Mouse (Mus musculus) R1 (cell line): ENCODE results near the gene Pik3r5.
A peak's percentile ranks its signal among the peaks of the same experiment; 100 is the strongest.

Experiments
- DNase-seq: peaks from one replicate; pipeline ENCODE4 v3.0.0-alpha.2; 2018; ENCODE audit warnings: low read depth, low spot score

The Pik3r5 gene

GRCm38 (mm10) chr11:68521352-68521751, 89.4 kb downstream of the Pik3r5 start:
- DNase-seq: no peak

- DNase-seq: no peak
These were observed 94.5 kb downstream of the Pik3r5 start for GRCm38 (mm10) chr11:68526441-68526840.

GRCm38 (mm10) chr11:68531066-68531806, 99.3 kb downstream of the Pik3r5 start:
- DNase-seq: peak; percentile 60

GRCm38 (mm10) chr11:68531941-68532535, 100.1 kb downstream of the Pik3r5 start:
- peak; percentile 72 for DNase-seq

GRCm38 (mm10) chr11:68532773-68533172, 100.9 kb downstream of the Pik3r5 start:
- no peak for DNase-seq

GRCm38 (mm10) chr11:68533971-68534475, 102.1 kb downstream of the Pik3r5 start:
- DNase-seq: no peak

GRCm38 (mm10) chr11:68536026-68536425, 104.1 kb downstream of the Pik3r5 start:
- no peak for DNase-seq

- peak; percentile 49 for DNase-seq
These were observed 104.5 kb downstream of the Pik3r5 start for GRCm38 (mm10) chr11:68536465-68536864.

GRCm38 (mm10) chr11:68539621-68540020, 107.7 kb downstream of the Pik3r5 start:
- no peak for DNase-seq

GRCm38 (mm10) chr11:68544554-68544953, 112.6 kb downstream of the Pik3r5 start:
- DNase-seq: no peak

- DNase-seq: no peak
These were observed 113.3 kb downstream of the Pik3r5 start for GRCm38 (mm10) chr11:68545172-68545571.

GRCm38 (mm10) chr11:68545682-68546222, 113.8 kb downstream of the Pik3r5 start:
- DNase-seq: no peak
